Mouse (Mus musculus): ENCODE measurements around the gene Wt1.

The Wt1 gene

DNA sequence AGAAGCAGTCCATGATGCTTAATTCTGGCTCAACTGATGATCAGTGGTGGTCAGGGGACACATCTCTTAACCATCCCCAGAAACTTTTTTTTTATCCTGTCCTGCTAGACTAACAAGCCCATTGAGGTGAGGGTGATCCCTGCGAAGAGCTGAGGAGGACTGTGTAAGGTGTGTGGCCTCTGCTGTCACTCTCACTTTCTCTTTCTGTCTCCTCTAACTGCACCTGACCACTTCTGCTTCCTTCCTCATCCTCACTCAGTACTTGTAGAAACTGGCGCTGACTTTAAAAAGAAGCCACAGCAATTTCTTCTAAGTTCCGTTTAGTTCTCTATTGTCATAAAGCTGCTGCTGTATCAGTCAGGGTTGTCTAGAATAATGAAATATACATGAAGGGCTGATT is 58.8 kb downstream of the Wt1 start:
- in situ Hi-C loops (cut with MboI, MseI), result no loop called here

DNA sequence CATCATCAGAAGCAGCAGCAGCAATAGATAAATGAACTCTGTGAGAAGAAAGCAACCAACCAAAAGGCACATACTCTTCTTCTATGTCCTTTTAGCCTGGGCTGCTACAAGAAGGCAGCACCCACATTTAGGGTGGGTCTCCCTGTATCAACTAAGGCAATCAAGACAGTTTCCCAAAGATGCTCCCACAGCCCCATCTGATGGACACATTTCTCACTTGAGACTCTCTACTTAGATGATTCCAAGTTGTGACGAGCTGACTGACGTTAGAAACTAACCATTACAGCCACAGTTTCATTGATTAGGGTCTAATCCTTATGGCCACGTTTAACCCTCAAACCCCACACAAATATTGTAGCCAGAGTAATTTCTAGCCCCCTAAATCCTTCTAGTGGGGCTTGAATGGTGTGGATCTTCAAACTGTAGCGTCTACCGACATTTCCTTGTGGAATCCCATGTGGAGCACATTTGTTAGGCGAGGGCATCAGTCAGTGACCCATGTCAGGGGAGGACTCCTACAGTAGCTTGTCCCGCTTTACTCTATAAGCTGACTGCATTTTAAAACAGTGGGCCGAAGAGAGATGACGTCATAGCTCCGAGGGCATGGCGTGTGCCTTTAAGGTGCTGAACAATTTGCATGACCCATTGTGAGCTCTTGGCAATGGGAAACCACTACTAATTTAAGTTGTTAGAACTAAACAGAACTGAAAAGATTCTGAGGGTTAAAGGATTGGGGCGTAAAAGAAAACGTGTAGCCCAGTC is 59.6 kb downstream of the Wt1 start:
- in situ Hi-C loops (cut with MboI, MseI), result no loop called here

DNA sequence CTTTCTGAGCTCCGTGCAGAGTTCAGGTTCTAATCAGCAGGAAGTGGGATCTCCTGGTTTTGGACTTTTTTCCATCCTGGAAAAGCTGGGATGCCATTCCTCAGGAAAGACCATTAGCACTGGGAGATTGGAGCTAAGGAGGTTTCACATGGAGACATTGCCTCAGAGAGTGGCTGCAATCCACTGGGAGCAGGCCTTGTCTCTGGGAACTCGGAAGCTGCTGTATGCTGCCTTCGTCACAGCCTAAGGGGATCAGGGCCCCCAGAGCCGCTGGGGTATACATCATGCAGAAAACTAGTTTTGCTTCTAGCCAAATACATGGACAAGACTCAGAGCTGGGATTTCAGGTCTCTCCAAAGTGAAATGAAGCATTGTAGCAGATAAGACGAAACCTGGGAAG is 60.3 kb downstream of the Wt1 start:
- in situ Hi-C loops (cut with MboI, MseI), result no loop called here

DNA sequence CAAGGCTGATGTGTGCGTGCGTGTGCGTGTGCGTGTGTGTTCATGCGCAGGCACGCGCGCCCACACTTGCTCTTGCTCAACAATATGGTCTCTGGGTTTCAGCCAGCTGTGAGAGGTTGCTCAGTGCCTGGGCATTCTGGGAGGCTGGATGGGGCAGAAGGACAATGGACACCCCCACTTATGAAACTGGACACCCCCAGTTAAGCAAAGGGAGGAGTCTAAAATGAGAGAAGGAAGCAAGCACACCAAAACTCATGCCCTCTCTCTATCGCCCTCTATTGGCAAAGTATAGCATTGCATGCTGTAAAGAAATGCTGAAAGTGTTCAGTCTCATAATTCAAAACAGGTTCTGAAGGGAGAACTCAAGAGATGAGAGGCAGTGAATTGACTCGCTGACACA is 61.9 kb downstream of the Wt1 start:
- in situ Hi-C loops (cut with MboI, MseI), result no loop called here

DNA sequence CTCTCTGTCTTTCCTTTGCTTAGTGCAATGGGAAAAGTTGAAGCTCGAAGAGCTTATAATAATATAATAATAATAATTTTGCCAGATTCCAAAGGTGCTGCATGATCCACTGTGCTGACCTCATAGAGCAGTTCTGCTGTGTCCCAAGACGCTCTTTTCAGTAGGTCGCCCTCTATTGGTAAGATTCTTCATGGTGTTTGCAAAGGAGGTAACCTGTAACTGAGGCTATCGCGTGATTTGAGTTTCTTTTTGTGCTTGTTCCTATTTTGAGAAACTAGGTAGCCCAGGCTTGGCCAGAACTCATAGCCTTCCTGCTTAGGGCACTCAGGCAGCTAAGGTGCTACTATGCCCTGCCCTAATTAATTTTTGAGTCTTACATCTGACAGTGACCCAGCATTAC is 63.0 kb downstream of the Wt1 start:
- in situ Hi-C loops (cut with MboI, MseI), result no loop called here

DNA sequence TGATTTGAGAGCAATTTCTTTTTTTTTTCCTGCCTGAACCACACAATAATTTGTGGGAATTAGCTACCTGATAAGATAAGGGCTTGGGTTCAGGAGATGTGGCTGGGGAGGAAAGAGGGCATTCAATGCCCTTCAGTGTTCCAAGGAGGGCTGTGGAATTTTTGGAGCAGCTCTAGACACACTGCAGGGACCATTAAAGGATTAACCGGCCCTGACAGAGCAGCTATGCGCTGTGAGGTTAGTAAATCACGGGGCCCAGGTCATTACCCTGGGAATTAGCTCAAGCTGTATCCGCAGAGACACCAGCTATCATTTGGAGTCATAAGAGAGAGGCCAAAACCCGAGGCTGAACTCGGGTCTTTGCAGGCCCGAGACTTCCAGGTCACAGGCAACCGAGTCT is 73.8 kb downstream of the Wt1 start:
- in situ Hi-C loops (cut with MboI, MseI), result no loop called here

DNA sequence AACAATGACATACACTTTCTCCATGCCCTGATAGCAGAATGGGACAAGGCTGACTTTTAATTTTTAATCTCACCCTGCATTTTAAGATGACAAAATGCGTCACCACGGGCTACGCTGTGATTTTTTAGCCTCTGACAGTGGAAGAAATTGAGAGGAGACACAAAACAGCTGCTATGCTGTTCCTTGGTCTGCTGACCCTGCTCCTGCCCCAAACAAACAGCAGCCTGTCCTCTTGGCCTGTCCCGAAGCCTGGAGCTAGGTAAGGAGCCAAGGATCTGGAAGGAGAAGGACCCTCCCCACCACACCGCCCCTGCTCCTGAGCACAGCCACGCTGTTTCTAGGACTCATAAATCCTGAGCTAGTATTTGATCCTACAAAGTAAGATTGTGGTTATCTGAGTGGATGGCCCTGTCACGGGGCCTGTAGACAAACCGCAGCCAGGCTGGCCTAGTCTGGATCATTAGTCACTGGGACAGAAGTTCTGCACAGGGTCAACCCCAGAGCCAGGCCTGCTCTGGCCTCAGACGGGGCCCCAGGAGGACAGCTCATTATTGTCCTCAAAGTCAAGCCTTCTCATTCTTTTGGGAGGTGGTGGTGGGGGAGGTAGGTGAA is 80.3 kb downstream of the Wt1 start:
- in situ Hi-C loops (cut with MboI, MseI), result no loop called here

DNA sequence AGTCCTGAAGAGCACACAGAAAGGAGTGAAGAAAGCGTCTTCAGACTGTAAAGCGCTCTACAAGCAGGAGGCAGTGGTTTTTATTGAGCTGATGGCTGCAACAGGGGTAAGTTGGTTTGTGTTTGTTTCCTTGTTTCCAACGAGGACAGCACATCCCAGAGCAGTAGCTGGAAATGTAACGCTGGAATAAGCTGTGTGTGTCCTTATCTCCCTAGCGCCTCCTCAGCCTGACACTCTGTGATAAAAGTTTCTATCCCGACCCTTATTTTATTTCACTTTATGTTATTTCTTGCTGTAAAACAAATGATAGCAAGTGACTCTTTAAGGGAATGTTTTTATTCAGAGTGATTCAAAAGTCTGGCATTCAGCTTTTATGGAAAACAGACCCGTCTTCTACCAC is 86.5 kb downstream of the Wt1 start:
- in situ Hi-C loops (cut with MboI, MseI), result no loop called here

DNA sequence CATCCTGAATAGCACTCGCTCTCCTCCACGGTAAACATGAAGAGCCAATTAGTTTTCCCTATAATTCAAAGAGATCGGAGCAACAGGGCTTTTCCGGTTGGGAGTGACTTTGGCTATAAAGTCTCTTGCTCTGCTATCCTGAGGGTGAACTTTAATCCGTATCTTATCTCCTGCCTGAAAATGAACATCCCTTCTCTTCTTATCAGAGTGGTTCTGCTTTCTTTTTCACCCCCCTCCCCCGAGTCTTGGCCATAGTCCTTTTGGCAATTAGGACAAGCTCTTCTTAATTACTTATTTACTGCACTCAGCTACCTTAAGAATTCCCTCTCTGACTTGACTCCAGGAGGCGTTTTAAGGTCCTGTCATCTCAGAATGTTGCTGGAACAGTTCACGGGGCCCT is 89.6 kb downstream of the Wt1 start:
- in situ Hi-C loops (cut with MboI, MseI), result no loop called here

DNA sequence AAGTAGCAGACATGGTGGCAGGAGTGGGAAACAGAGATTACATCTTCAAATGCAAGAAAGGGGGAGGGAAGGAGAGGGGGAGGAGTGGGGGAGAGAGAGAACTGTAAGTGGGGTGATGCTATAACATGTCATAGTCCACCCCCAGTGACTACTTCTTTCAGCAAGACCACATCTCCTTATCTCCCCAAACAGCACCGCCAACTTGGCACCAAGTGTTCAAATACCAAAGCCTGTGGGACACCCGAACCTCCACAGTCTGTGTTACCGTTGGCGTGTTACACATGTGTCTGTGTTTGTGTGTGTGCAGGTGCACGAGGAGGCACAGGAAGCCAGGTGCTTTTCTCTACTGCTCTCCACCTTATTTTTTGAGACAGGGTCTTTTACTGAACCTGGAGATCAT is 92.9 kb downstream of the Wt1 start:
- in situ Hi-C loops (cut with MboI, MseI), result no loop called here

DNA sequence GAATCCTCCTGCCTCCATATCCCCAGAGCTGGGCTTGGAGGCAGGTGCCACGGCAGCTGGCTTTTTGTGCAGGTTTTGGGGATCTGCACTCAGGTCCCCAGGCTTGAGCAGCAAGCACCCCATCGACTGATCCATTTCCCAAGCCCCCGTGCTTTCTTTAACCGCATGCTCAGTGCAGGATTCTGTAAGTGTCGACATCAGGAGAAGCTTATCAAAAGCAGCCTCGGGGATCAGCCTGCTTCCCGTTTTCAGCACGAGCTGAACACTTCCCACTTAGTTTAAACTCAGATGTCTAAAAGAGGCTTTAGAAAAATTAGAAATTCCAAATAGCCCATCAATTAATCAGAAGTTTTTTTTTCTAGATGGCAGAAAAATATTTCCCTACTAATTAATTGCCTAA is 93.3 kb downstream of the Wt1 start:
- in situ Hi-C loops (cut with MboI, MseI), result no loop called here

DNA sequence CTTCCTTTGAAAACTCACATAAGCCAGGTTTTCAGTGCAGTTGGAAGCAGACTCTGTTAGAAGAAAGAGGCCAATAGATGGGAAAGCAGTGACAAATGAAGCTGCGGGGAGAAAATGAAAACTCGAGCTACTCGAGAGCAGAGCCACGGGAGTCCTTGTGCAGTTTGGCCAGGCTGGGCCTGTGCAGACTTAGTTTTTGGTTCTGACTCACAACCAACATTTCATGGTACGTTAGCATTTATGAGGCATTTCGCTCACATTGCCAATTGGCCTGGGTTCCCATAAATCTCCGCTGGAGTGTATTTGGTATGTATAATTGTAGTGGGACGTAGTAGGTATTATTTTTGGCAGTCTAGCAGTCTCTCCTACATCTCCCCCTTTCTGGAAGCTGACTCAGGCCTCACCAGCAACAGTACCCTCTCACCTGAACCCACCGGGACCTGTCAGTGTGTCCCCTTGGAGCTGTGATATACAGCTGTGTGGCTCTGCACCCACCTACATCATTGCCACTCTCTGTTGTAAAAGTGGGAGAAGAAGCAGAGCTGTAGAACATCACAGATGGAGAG is 94.5 kb downstream of the Wt1 start:
- in situ Hi-C loops (cut with MboI, MseI), result no loop called here

All from T-helper 1 cell (primary cell).